Comparison of ENCODE assay signal across 10 mouse cellular contexts in the genomic region with DNA sequence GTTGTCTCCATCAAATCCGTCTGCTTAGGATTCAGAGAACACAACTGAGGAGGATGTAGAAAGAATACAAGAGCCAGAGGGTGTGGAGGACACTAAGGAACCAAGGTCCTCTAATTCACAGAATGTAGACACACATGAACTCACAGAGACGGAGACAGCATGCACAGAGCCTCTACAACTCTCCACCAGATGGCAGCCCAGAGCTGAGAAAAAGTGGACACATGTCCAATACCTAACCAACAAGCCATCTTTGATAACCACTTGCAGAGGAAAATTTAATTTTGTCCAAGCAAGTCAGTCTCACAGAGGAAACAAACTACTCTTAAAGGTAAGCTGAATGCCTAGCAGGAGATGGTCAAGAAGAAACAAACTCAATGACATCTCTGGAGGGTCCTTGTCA. TPM values are rescaled to one million over a fixed set of nuclear protein-coding genes. Genes with fewer than 3 reads are reported as not detected.
A peak's percentile ranks its signal among the peaks of the same experiment; 100 is the strongest.
DNase-seq lines count a peak whose midpoint lies in the region; ATAC-seq lines count a peak whose summit lies in the region.
"Had no signal": no experiment of that assay in that cellular context is flagged by ENCODE, and none has a peak within 500 bp of the region (broad histone marks: within the 10 kb centered on the region; RNA-seq: fewer than 3 reads in every experiment).

No protein-coding gene starts in this region.

- peak; percentile 31; the same call in 1 of the 2 replicates for ATAC-seq in cerebellum, adult (ENCODE audit: insufficient number of reproducible peaks, low FRiP score, low TSS enrichment)

- no peak for DNase-seq in cerebellum, adult 9-11 months
- peak; percentile 30 for DNase-seq in thymus, postnatal 4 days
- DNase-seq in thymus, postnatal 10 days (ENCODE audit: low spot score in 2 of 2) = no peak
- peak; percentile 59 to 71 for DNase-seq in frontal cortex, postnatal 36 days (ENCODE audit: low spot score in 2 of 2)
- peak; percentile 9 to 45 for DNase-seq in layer of hippocampus, adult 8-10 months (ENCODE audit: low spot score in 2 of 2)
- DNase-seq in lung, postnatal 25 days (ENCODE audit: low spot score) = peak; percentile 59
- peak; percentile 23 for DNase-seq in urinary bladder, adult 2 months (ENCODE audit: low spot score)

RNA-seq across cellular contexts. Expression of gene Ces1a, which starts 11.2 kb away (rescaled TPM):
- total RNA-seq in layer of hippocampus, adult 8-10 months (2022) = not detected
- not detected in 2 replicates for polyA plus RNA-seq in urinary bladder, adult 2 months (2012; rRNA removed)
- total RNA-seq: neutrophil, adult 5-6 weeks had no signal
- polyA plus RNA-seq: gonadal fat pad, adult 2 months had no signal

RNA-seq across cellular contexts. Expression of gene Ces1b, which starts 20.6 kb away (rescaled TPM):
- total RNA-seq in layer of hippocampus, adult 8-10 months (2022) = not detected
- polyA plus RNA-seq in urinary bladder, adult 2 months (2012; rRNA removed) = not detected in 2 replicates
- total RNA-seq: neutrophil, adult 5-6 weeks had no signal

Comparison
In these comparisons a context has a peak if more than half of its experiments do, and no peak if none do; other contexts are left out.
1. DNase-seq: peak in thymus, postnatal 4 days (single experiment), frontal cortex, postnatal 36 days (2 of 2), layer of hippocampus, adult 8-10 months (2 of 2), lung, postnatal 25 days (single experiment) and urinary bladder, adult 2 months (single experiment); none in cerebellum, adult 9-11 months (single experiment) and thymus, postnatal 10 days (0 of 2).